Mouse (Mus musculus) gastrocnemius, adult 2 months (tissue): ENCODE results near the gene Cbfa2t2. TPM values are rescaled to one million over a fixed set of nuclear protein-coding genes. Genes with fewer than 3 reads are reported as not detected.

Experiments used
- DNase-seq: peaks from one replicate; pipeline ENCODE4 v3.0.0; 2022
- H3K27ac ChIP-seq: fragments of 200-600 bp; 2 replicates; pipeline ENCODE4 v1.8.1; 2022; ENCODE audit warnings: mild to moderate bottlenecking
- H3K4me3 ChIP-seq: fragments of 200-600 bp; 2 replicates; pipeline ENCODE4 v1.8.1; 2022; ENCODE audit warnings: mild to moderate bottlenecking, moderate library complexity
- CTCF ChIP-seq: fragments of 200-600 bp; IDR thresholded peaks from 2 replicates; pipeline ENCODE4 v1.8.1; 2022; ENCODE audit warnings: antibody characterized with exemption, mild to moderate bottlenecking, moderate library complexity
- intact Hi-C: fragments of 180-260 bp; cut with DNase I; formaldehyde crosslinking; loops from one replicate; pipeline ENCODE4 v1.15.1; 2025
- total RNA-seq, 2 experiments: library from RNA; stranded (reverse); gene quantifications; 2 replicates each; pipeline ENCODE4 v1.2.3; 2021

Gene Cbfa2t2
- total RNA-seq, 2 experiments from 2014 or later, result 13.4 to 17.9 TPM

DNA sequence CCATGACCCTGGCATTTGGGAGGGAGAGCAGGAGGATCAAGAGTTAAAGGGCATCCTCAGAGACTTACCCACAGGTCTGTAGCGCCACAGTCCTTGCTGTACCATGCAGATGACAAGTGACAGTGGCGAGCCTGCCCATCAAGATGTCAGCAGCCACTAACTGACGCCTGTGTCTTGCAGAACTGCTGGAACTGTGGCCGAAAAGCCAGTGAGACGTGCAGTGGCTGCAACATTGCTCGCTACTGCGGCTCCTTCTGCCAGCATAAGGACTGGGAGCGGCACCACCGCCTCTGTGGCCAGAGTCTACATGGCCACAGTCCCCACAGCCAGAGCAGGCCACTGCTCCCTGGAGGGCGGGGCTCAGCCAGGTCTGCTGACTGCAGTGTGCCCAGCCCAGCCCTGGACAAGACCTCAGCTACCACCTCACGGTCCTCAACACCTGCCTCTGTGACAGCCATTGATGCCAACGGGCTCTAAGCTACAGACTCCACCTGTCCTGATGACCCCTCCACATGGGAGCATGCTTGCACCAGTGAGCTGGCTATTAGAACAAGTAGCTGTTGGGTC, 98.5 kb downstream of the Cbfa2t2 start:
- Histone ChIP-seq H3K27ac (no peak overlapping the region), H3K4me3 (no peak overlapping the region)
- intact Hi-C loops, result no loop called here
- TF ChIP-seq CTCF, result no peak
- no peak for DNase-seq

GRCm38 (mm10) chr2:154538310-154538709, 102.0 kb downstream of the Cbfa2t2 start:
- no peak for DNase-seq
- no peak overlapping the region for H3K4me3 ChIP-seq
- no peak for TF ChIP-seq CTCF
- H3K27ac ChIP-seq, result no peak overlapping the region
- intact Hi-C loops, result loop anchor here (2.0 kb wide), 1 partner anchor 122 kb away; no protein-coding TSS in a partner anchor

DNA sequence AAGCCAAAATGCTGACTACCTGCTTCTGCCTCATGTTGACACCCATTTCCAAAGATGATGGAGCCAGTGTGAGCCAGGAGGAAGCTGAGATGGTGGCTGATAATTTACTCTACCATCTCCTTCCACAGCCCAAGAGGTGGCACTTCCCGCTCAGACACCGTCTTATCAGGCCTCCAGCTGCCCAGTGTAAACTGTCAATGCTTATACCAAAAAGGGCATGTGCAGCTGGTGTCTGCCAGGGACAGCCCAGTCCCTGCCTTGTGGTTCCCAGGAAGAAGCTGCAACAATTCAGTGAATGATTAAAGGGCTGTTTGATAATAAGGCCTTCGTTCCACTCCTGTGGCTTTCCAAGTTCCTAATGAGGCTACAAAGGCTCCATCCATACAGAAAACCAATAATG, 102.4 kb downstream of the Cbfa2t2 start:
- Histone ChIP-seq H3K4me3 (no peak overlapping the region), H3K27ac (no peak overlapping the region)
- DNase-seq, result no peak
- intact Hi-C loops, result loop anchor here (2.0 kb wide), 1 partner anchor 122 kb away; no protein-coding TSS in a partner anchor
- TF ChIP-seq CTCF, result no peak

GRCm38 (mm10) chr2:154539720-154540119, 103.4 kb downstream of the Cbfa2t2 start:
- Histone ChIP-seq H3K27ac (no peak overlapping the region), H3K4me3 (no peak overlapping the region)
- TF ChIP-seq CTCF, result peak; percentile 71
- intact Hi-C loops, result loop anchor here (2.0 kb wide), 1 partner anchor 123 kb away; no protein-coding TSS in a partner anchor
- DNase-seq, result peak; percentile 46

DNA sequence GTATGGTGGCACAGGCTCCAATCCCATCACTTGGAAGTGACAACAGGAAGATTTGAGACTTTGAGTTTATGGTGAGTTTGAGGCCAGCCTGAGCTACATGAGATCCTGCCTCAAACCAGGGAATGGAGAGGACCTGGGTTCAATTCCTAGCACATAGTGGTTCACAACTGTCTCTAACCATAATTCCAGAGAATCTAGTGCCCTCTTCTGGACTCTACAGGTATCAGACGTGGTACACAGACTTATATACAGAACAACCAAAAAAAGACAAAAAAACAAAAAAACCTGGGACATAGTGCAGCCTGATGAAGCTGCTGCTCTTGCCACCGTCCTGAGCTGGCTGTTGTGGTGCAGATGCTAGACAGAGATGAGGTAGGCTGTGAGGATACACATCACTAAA, 105.3 kb downstream of the Cbfa2t2 start:
- no peak overlapping the region for H3K4me3 ChIP-seq
- H3K27ac ChIP-seq, result no peak overlapping the region
- intact Hi-C loops, result no loop called here
- DNase-seq, result no peak
- TF ChIP-seq CTCF, result peak; percentile 23; the same call in 1 of the 2 replicates

- Histone ChIP-seq H3K4me3 (no peak overlapping the region), H3K27ac (peak overlapping the region; percentile 46)
- TF ChIP-seq CTCF, result no peak
- DNase-seq, result peak; percentile 84
- intact Hi-C loops, result no loop called here
Observed at GRCm38 (mm10) chr2:154543567-154544347, 107.5 kb downstream of the Cbfa2t2 start.

GRCm38 (mm10) chr2:154546711-154547110, 110.4 kb downstream of the Cbfa2t2 start, which contains the start of gene 1700003F12Rik:
TSS of gene 1700003F12Rik (plus strand) at chr2:154547085.
- TF ChIP-seq CTCF, result no peak
- DNase-seq, result no peak
- intact Hi-C loops, result no loop called here
- H3K27ac ChIP-seq, result no peak within 1 kb of the TSS
- H3K4me3 ChIP-seq, result no peak within 1 kb of the TSS

DNA sequence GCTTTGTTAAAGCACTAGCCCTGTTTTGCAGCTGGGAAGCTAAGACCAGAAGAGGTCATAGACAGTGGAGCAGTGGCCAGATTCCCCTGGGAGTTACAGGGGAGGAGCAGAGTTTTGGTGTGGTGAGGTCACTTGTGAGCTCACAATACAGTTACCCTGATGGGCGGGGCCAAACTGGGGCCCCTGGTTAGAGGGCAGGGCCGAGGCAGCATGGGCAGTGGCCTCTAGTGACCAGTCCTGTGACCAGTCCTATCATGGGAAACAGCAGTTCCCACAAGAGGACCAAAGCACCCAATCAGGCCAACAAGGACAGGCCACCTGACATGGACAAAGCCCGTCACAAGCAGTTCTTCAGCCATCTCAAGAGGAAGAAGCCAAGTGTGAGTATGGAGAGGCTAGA, 112.4 kb downstream of the Cbfa2t2 start:
- no peak overlapping the region for H3K27ac ChIP-seq
- intact Hi-C loops, result no loop called here
- H3K4me3 ChIP-seq, result no peak overlapping the region
- no peak for TF ChIP-seq CTCF
- DNase-seq, result peak; percentile 44

GRCm38 (mm10) chr2:154549127-154549885, 113.0 kb downstream of the Cbfa2t2 start:
- no peak overlapping the region; the same call in 1 of the 2 replicates for H3K27ac ChIP-seq
- intact Hi-C loops, result no loop called here
- peak; percentile 81 for DNase-seq
- TF ChIP-seq CTCF, result no peak
- peak overlapping the region; percentile 70 for H3K4me3 ChIP-seq

GRCm38 (mm10) chr2:154549886-154550189, 113.6 kb downstream of the Cbfa2t2 start:
- Histone ChIP-seq H3K4me3 (peak overlapping the region; percentile 70), H3K27ac (no peak overlapping the region)
- intact Hi-C loops, result loop anchor here (5.0 kb wide), 1 partner anchor 62 kb away; the partner anchor contains the start of genes 4930519P11Rik and Zfp341
- peak; percentile 17; the same call in 1 of the 2 replicates for TF ChIP-seq CTCF
- DNase-seq, result no peak

GRCm38 (mm10) chr2:154550937-154551336, 114.7 kb downstream of the Cbfa2t2 start:
- intact Hi-C loops, result loop anchor here (5.0 kb wide), 1 partner anchor 61 kb away; the partner anchor contains the start of genes 4930519P11Rik and Zfp341
- no peak for TF ChIP-seq CTCF
- H3K4me3 ChIP-seq, result no peak overlapping the region
- no peak overlapping the region for H3K27ac ChIP-seq
- peak; percentile 4 for DNase-seq

GRCm38 (mm10) chr2:154551476-154551875, 115.2 kb downstream of the Cbfa2t2 start, which contains the start of gene Actl10:
TSS of gene Actl10 (plus strand) at chr2:154551776.
- no peak for TF ChIP-seq CTCF
- Histone ChIP-seq H3K27ac (peak within 1 kb of the TSS; percentile 78), H3K4me3 (peak within 1 kb of the TSS; percentile 74)
- DNase-seq, result no peak
- intact Hi-C loops, result loop anchor here (5.0 kb wide), 1 partner anchor 61 kb away; the partner anchor contains the start of genes 4930519P11Rik and Zfp341
